Mouse (Mus musculus): Measurements from ENCODE around the gene Hectd4. TPM values are rescaled to one million over a fixed set of nuclear protein-coding genes. Genes with fewer than 3 reads are reported as not detected.

The Hectd4 gene
- polyA plus RNA-seq, 1 experiment, result 79.8 TPM

DNA sequence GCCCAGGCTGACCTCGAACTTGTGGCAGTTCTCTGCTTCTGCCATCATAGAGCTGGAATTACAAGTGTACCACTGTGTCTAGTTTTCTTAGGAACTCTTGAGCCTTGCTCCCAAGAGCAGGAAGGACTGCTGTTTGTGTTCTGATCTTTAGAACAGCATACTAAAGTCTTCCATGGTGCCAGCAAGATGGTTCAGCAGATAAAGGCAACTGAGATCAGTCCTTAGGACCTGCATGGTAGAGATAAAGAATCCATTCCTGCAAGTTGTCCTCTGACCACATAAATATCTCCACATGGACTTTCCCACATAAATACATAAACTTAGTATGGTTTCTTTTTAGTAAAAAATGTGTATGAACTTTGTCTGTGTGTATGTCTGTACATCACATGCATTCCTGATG is 22.7 kb downstream of the Hectd4 start:
- Histone ChIP-seq H3K27ac (ENCODE audit: insufficient read depth, low read length) (no peak overlapping the region), H3K4me1 (ENCODE audit: control insufficient read depth, insufficient read depth, low read length) (peaks cover 9% of the 10 kb centered on the region), H3K4me3 (ENCODE audit: insufficient read depth, low read length) (no peak overlapping the region)
- no peak for TF ChIP-seq CTCF (IDR thresholded peaks at IDR 0.05; ENCODE audit: extremely low read depth, insufficient read depth, low read length)
- TF ChIP-seq POLR2A (IDR thresholded peaks at IDR 0.05; ENCODE audit: extremely low read depth, insufficient read depth, low read length), result no peak

- no peak overlapping the region for H3K27ac ChIP-seq (ENCODE audit: insufficient read depth, low read length)
- H3K4me3 ChIP-seq (ENCODE audit: insufficient read depth, low read length), result no peak overlapping the region
- peaks cover 9% of the 10 kb centered on the region for H3K4me1 ChIP-seq (ENCODE audit: control insufficient read depth, insufficient read depth, low read length)
- TF ChIP-seq CTCF (IDR thresholded peaks at IDR 0.05; ENCODE audit: extremely low read depth, insufficient read depth, low read length) (no peak), POLR2A (IDR thresholded peaks at IDR 0.05; ENCODE audit: extremely low read depth, insufficient read depth, low read length) (no peak)
Measured at GRCm38 (mm10) chr5:121243676-121244364, 23.8 kb downstream of the Hectd4 start.

DNA sequence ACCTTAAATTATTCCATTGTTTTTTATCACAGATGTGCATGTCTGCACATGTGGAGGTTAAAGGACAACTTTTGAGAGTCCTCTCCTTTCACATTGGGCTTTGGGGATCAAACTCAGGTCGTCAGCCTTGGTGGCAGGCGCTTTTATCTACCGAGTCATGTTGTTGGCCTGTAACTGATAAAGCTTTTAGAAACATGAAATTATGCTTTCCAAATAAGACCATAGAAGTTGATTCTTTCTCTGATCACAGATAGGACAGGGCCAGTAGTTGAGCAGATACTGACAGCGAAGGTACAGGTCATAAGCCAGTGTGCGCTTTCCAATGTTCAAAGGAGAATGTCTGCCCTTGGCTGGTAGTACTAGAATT is 24.3 kb downstream of the Hectd4 start:
- TF ChIP-seq POLR2A (IDR thresholded peaks at IDR 0.05; ENCODE audit: extremely low read depth, insufficient read depth, low read length) (no peak), CTCF (IDR thresholded peaks at IDR 0.05; ENCODE audit: extremely low read depth, insufficient read depth, low read length) (no peak)
- H3K27ac ChIP-seq (ENCODE audit: insufficient read depth, low read length), result no peak overlapping the region
- H3K4me1 ChIP-seq (ENCODE audit: control insufficient read depth, insufficient read depth, low read length), result peaks cover 12% of the 10 kb centered on the region
- no peak overlapping the region for H3K4me3 ChIP-seq (ENCODE audit: insufficient read depth, low read length)

- Histone ChIP-seq H3K4me3 (ENCODE audit: insufficient read depth, low read length) (no peak overlapping the region), H3K4me1 (ENCODE audit: control insufficient read depth, insufficient read depth, low read length) (peaks cover 12% of the 10 kb centered on the region), H3K27ac (ENCODE audit: insufficient read depth, low read length) (no peak overlapping the region)
- TF ChIP-seq POLR2A (IDR thresholded peaks at IDR 0.05; ENCODE audit: extremely low read depth, insufficient read depth, low read length) (no peak), CTCF (IDR thresholded peaks at IDR 0.05; ENCODE audit: extremely low read depth, insufficient read depth, low read length) (no peak)
Measured at GRCm38 (mm10) chr5:121245201-121245600, 25.2 kb downstream of the Hectd4 start.

DNA sequence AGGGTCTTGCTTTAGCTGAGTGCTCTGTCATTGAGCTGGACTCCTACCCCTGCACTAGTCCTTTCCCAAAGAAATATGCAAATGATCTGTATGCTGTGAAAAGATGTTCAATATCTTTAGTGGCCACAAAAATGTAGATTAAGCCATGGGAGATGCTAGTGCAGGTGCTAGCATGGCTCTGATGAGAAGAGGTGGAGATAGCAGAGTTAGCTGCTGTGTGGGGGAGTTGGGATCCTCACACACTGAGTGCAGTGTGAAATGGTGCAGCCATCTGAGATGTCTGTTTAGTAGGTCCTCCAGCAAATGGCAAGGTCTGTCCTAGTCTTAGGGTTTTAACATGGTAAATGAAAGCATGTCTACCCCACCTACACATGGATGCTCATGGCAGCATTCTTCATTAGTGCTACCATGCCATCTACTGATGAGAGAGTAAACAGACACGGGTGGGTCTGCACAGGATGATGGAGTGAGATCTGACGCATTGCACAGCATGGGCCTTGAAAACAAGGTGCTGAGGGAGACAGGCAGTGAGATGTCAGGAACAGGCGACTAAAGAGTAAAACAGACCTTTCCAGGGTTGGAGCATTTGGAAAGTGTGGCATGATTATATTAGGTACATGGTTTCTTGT is 28.9 kb downstream of the Hectd4 start:
- H3K27ac ChIP-seq (ENCODE audit: insufficient read depth, low read length), result no peak overlapping the region
- TF ChIP-seq CTCF (IDR thresholded peaks at IDR 0.05; ENCODE audit: extremely low read depth, insufficient read depth, low read length) (0 out of 2 replicates have a peak, but pooled peaks have one; percentile 3), POLR2A (IDR thresholded peaks at IDR 0.05; ENCODE audit: extremely low read depth, insufficient read depth, low read length) (no peak)
- peaks cover 6% of the 10 kb centered on the region for H3K4me1 ChIP-seq (ENCODE audit: control insufficient read depth, insufficient read depth, low read length)
- no peak overlapping the region for H3K4me3 ChIP-seq (ENCODE audit: insufficient read depth, low read length)

GRCm38 (mm10) chr5:121249693-121250092 is 29.7 kb downstream of the Hectd4 start:
- Histone ChIP-seq H3K4me1 (ENCODE audit: control insufficient read depth, insufficient read depth, low read length) (peaks cover 6% of the 10 kb centered on the region), H3K4me3 (ENCODE audit: insufficient read depth, low read length) (no peak overlapping the region), H3K27ac (ENCODE audit: insufficient read depth, low read length) (no peak overlapping the region)
- no peak for TF ChIP-seq CTCF (IDR thresholded peaks at IDR 0.05; ENCODE audit: extremely low read depth, insufficient read depth, low read length)

DNA sequence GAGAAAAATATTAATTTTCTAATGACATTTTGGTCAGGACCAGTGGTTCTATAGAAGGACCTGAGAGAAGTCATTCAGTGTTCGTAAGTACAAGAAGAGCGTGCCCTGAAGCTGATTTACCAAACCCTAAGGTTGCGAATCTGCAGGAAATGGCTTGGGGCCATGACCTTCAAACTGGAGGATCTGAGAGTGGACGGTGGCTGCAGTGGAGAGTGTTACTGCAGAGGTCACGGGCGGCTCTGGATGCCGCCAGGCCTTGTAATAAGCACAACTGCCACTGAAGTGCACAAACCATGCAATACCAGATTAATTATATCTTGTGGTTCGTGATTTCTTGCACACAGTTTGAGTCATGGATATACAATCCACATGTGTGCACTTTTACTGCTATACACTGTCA is 31.8 kb downstream of the Hectd4 start:
- no peak overlapping the region for H3K27ac ChIP-seq (ENCODE audit: insufficient read depth, low read length)
- peaks cover 8% of the 10 kb centered on the region for H3K4me1 ChIP-seq (ENCODE audit: control insufficient read depth, insufficient read depth, low read length)
- H3K4me3 ChIP-seq (ENCODE audit: insufficient read depth, low read length), result no peak overlapping the region
- TF ChIP-seq POLR2A (IDR thresholded peaks at IDR 0.05; ENCODE audit: extremely low read depth, insufficient read depth, low read length) (no peak), CTCF (IDR thresholded peaks at IDR 0.05; ENCODE audit: extremely low read depth, insufficient read depth, low read length) (no peak)

GRCm38 (mm10) chr5:121253816-121254497 is 33.9 kb downstream of the Hectd4 start:
- peaks cover 9% of the 10 kb centered on the region for H3K4me1 ChIP-seq (ENCODE audit: control insufficient read depth, insufficient read depth, low read length)
- no peak overlapping the region for H3K27ac ChIP-seq (ENCODE audit: insufficient read depth, low read length)
- H3K4me3 ChIP-seq (ENCODE audit: insufficient read depth, low read length), result no peak overlapping the region
- no peak for TF ChIP-seq CTCF (IDR thresholded peaks at IDR 0.05; ENCODE audit: extremely low read depth, insufficient read depth, low read length)
- no peak for TF ChIP-seq POLR2A (IDR thresholded peaks at IDR 0.05; ENCODE audit: extremely low read depth, insufficient read depth, low read length)

GRCm38 (mm10) chr5:121254977-121255376 is 35.0 kb downstream of the Hectd4 start:
- no peak for TF ChIP-seq POLR2A (IDR thresholded peaks at IDR 0.05; ENCODE audit: extremely low read depth, insufficient read depth, low read length)
- TF ChIP-seq CTCF (IDR thresholded peaks at IDR 0.05; ENCODE audit: extremely low read depth, insufficient read depth, low read length), result no peak
- peaks cover 7% of the 10 kb centered on the region for H3K4me1 ChIP-seq (ENCODE audit: control insufficient read depth, insufficient read depth, low read length)
- H3K27ac ChIP-seq (ENCODE audit: insufficient read depth, low read length), result no peak overlapping the region
- no peak overlapping the region for H3K4me3 ChIP-seq (ENCODE audit: insufficient read depth, low read length)

GRCm38 (mm10) chr5:121261806-121262205 is 41.8 kb downstream of the Hectd4 start:
- no peak for TF ChIP-seq CTCF (IDR thresholded peaks at IDR 0.05; ENCODE audit: extremely low read depth, insufficient read depth, low read length)
- no peak for TF ChIP-seq POLR2A (IDR thresholded peaks at IDR 0.05; ENCODE audit: extremely low read depth, insufficient read depth, low read length)
- no peak overlapping the region for H3K4me3 ChIP-seq (ENCODE audit: insufficient read depth, low read length)
- H3K4me1 ChIP-seq (ENCODE audit: control insufficient read depth, insufficient read depth, low read length), result peaks cover 2% of the 10 kb centered on the region; the same call in 1 of the 2 replicates
- no peak overlapping the region for H3K27ac ChIP-seq (ENCODE audit: insufficient read depth, low read length)
